Mouse (Mus musculus) frontal cortex, adult (tissue): ENCODE data around the gene Sgms1.
"Not testable (repeated sequence)": the region's sequence is repeated elsewhere in the genome, so short reads cannot be mapped to it uniquely, and the experiment has no call there.

Experiments used
- ATAC-seq: cut with Nextera tagmentation; 2 replicates; pipeline ENCODE4 v1.9.2; 2017; ENCODE audit warnings: mild to moderate bottlenecking, moderate library complexity, mixed read lengths; ENCODE audit not compliant: low TSS enrichment

Sgms1 gene

GRCm38 (mm10) chr19:32092358-32092757 lies 297.2 kb downstream of the Sgms1 start:
- ATAC-seq = no peak

- ATAC-seq = no peak
Observed at GRCm38 (mm10) chr19:32090804-32091203, 298.7 kb downstream of the Sgms1 start.

- ATAC-seq = no peak
Observed at GRCm38 (mm10) chr19:32088570-32088969, 300.9 kb downstream of the Sgms1 start.

GRCm38 (mm10) chr19:32087736-32088470 lies 301.6 kb downstream of the Sgms1 start:
- ATAC-seq = no peak

- not testable (repeated sequence) for ATAC-seq
Observed at GRCm38 (mm10) chr19:32084813-32085212, 304.7 kb downstream of the Sgms1 start.
